Mouse (Mus musculus) erythroblast, embryonic 14.5 days (primary cell): Measurements from ENCODE around the gene E330021D16Rik.

Source experiments
- GATA1 ChIP-seq: IDR thresholded peaks from 2 replicates; pipeline ENCODE4 v1.6.1; 2012; ENCODE audit warnings: low read length, inconsistent platforms, mixed read lengths
- TAL1 ChIP-seq: IDR thresholded peaks from 3 replicates; pipeline ENCODE4 v1.6.1; 2012; ENCODE audit warnings: low read length, inconsistent platforms, mixed read lengths

DNA sequence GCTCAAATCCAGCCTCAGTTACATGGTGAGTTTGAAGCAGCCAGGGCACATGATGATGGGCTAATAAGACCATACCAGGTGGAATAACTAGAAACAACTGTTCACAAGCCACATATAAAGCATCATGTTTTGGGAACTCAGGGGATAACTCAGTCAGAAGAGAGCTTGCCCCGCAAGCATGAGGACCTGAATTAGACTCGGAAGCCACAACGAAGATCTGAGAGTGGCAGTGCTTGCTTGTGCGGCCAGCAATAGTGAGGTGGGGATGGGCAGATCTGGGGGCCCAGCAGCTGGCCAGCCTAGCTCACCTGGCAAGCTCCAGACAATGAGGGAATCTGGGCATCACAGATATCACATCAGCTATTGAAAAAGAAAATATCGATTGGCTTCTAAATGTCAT is 7.8 kb upstream of the E330021D16Rik start:
- no peak for TF ChIP-seq GATA1
- TF ChIP-seq TAL1 = no peak
